ENCODE assay signal across 8 mouse cellular contexts in the genomic region with DNA sequence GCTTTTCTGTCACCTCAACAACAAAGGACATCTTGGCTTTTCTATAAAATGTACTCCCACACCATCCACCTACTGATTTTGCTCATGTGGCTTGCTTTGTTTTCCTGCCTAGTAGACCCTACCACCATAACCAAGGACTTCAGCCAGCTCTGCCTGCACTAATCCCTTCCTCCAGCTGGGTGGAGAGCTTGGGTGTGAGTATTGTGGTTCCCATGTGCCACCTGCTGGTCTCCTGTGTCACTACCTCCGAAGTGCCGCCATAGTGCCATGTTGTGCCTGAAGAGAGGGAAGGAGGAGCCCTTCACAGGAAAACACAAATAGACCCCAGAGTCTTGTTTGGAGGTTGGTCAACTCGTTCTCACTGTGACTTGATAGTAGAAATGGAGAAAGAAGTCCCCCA.
A peak's percentile ranks its signal among the peaks of the same experiment; 100 is the strongest.
DNase-seq lines count a peak whose midpoint lies in the region; ATAC-seq and TF ChIP-seq lines count a peak whose summit lies in the region.

No protein-coding gene starts in this region.

- TF ChIP-seq CTCF in cortical plate, adult 2 months (IDR thresholded peaks at IDR 0.05; ENCODE audit: extremely low read depth, insufficient read depth, low read length) = peak; percentile 91
- peak; percentile 86 for TF ChIP-seq CTCF in stomach, postnatal 0 days (IDR thresholded peaks at IDR 0.05; ENCODE audit: low read depth)

- no peak overlapping the region for H3K27ac ChIP-seq in cortical plate, adult 2 months (ENCODE audit: insufficient read depth, low read length)
- H3K27ac ChIP-seq in limb, embryonic 10.5 days = no peak overlapping the region
- no peak overlapping the region for H3K27ac ChIP-seq in stomach, postnatal 0 days (replicated peaks)

- no peak overlapping the region for H3K4me2 ChIP-seq in stomach, postnatal 0 days (replicated peaks; ENCODE audit: low read depth)

- peak; percentile 36 for DNase-seq in CD4-positive helper T cell, adult 2 months (ENCODE audit: low read depth, low spot score)
- DNase-seq in adipocyte (ENCODE audit: low spot score) = peak; percentile 77
- DNase-seq in gastrocnemius, postnatal 10 days = peak; percentile 41
- peak; percentile 30 to 73 for DNase-seq in kidney, adult 8-10 months
- peak; percentile 73 for DNase-seq in limb, embryonic 10.5 days (ENCODE audit: low spot score)
- DNase-seq in neural tube, embryonic 10.5 days (ENCODE audit: extremely low spot score, low spot score) = peak; percentile 71
- peak; percentile 62 for DNase-seq in stomach, postnatal 0 days (ENCODE audit: low spot score)

- ATAC-seq in stomach, postnatal 0 days (ENCODE audit: low FRiP score, low TSS enrichment) = 0 out of 2 replicates have a peak, but pooled peaks have one; percentile 47

- WGBS in limb, embryonic 10.5 days = 11% methylated on average over 3 of the region's 3 CpGs
- WGBS in stomach, postnatal 0 days = 8% methylated on average over 3 of the region's 3 CpGs

- no peak overlapping the region for H3K9ac ChIP-seq in stomach, postnatal 0 days (ENCODE audit: low read length)

- no peak for TF ChIP-seq EP300 in stomach, postnatal 0 days (optimal IDR thresholded peaks at IDR 0.05)

- no peaks in the 10 kb centered on the region for H3K27me3 ChIP-seq in limb, embryonic 10.5 days (ENCODE audit: low read depth, poor library complexity, severe bottlenecking)
- H3K27me3 ChIP-seq in stomach, postnatal 0 days (ENCODE audit: control insufficient read depth, insufficient read depth, low read length) = no peaks in the 10 kb centered on the region

- H3K4me1 ChIP-seq in cortical plate, adult 2 months (ENCODE audit: control insufficient read depth, insufficient read depth, low read length) = no peaks in the 10 kb centered on the region
- peaks cover 15% of the 10 kb centered on the region for H3K4me1 ChIP-seq in limb, embryonic 10.5 days
- H3K4me1 ChIP-seq in stomach, postnatal 0 days (replicated peaks; ENCODE audit: control insufficient read depth, insufficient read depth) = no peaks in the 10 kb centered on the region

- H3K36me3 ChIP-seq in limb, embryonic 10.5 days = no peaks in the 10 kb centered on the region
- H3K36me3 ChIP-seq in stomach, postnatal 0 days (ENCODE audit: control insufficient read depth, insufficient read depth, low read length) = no peaks in the 10 kb centered on the region

- no peaks in the 10 kb centered on the region for H3K9me3 ChIP-seq in limb, embryonic 10.5 days (replicated peaks)
- H3K9me3 ChIP-seq in stomach, postnatal 0 days (ENCODE audit: control insufficient read depth, low read length) = no peaks in the 10 kb centered on the region

- no peak overlapping the region for H3K4me3 ChIP-seq in cortical plate, adult 2 months (ENCODE audit: insufficient read depth, low read length)
- no peak overlapping the region for H3K4me3 ChIP-seq in limb, embryonic 10.5 days
- no peak overlapping the region for H3K4me3 ChIP-seq in stomach, postnatal 0 days (ENCODE audit: low read depth, low read length)

- TF ChIP-seq POLR2A in cortical plate, adult 2 months (IDR thresholded peaks at IDR 0.05; ENCODE audit: extremely low read depth, insufficient read depth, low read length) = no peak
